9 mouse cellular contexts compared by ENCODE assay signal in genomic region chr7:118827975-118828416, GRCm38 (mm10). TPM values are rescaled to one million over a fixed set of nuclear protein-coding genes. Genes with fewer than 3 reads are reported as not detected.
DNase-seq lines count a peak whose midpoint lies in the region; ATAC-seq and TF ChIP-seq lines count a peak whose summit lies in the region.
"Had no signal": no experiment of that assay in that cellular context is flagged by ENCODE, and none has a peak within 500 bp of the region (broad histone marks: within the 10 kb centered on the region; RNA-seq: fewer than 3 reads in every experiment).

No protein-coding gene starts in this region.

- no peak for TF ChIP-seq CTCF in Patski (IDR thresholded peaks at IDR 0.05)

- no peak overlapping the region for H3K4me2 ChIP-seq in forebrain, embryonic 13.5 days
- no peak overlapping the region for H3K4me2 ChIP-seq in midbrain, embryonic 11.5 days

- H3K27ac ChIP-seq in forebrain, embryonic 13.5 days = no peak overlapping the region
- H3K27ac ChIP-seq in midbrain, embryonic 11.5 days (ENCODE audit: low read depth, low read length) = no peak overlapping the region
- H3K27ac ChIP-seq in limb, embryonic 10.5 days = no peak overlapping the region

- WGBS in forebrain, embryonic 13.5 days = 4% methylated on average over 5 of the region's 5 CpGs
- 38% methylated on average over 5 of the region's 5 CpGs for WGBS in midbrain, embryonic 11.5 days
- WGBS in limb, embryonic 10.5 days = 81% methylated on average over 5 of the region's 5 CpGs

- no peak overlapping the region for H3K9ac ChIP-seq in forebrain, embryonic 13.5 days
- H3K9ac ChIP-seq in midbrain, embryonic 11.5 days (ENCODE audit: low read length) = no peak overlapping the region

- POLR2A ChIA-PET in Patski (lab: Charles Lee) = interaction anchor here (0.7 kb wide), 1 partner anchor 634 kb away, joined by 3 read pairs; no protein-coding TSS in a partner anchor

- ATAC-seq in Patski = peak; percentile 78
- peak; percentile 53; the same call in 1 of the 2 replicates for ATAC-seq in forebrain, embryonic 13.5 days
- ATAC-seq in midbrain, embryonic 11.5 days (ENCODE audit: low FRiP score) = peak; percentile 41
- ATAC-seq in inflammation-experienced regulatory T-cells, adult 6 months = no peak

- H3K36me3 ChIP-seq in forebrain, embryonic 13.5 days (ENCODE audit: poor library complexity, severe bottlenecking) = peaks cover 46% of the 10 kb centered on the region
- no peaks in the 10 kb centered on the region for H3K36me3 ChIP-seq in midbrain, embryonic 11.5 days (ENCODE audit: control insufficient read depth, insufficient read depth, low read length)
- H3K36me3 ChIP-seq in limb, embryonic 10.5 days = peaks cover 31% of the 10 kb centered on the region

- peaks cover 10% of the 10 kb centered on the region; the same call in 1 of the 2 replicates for H3K4me1 ChIP-seq in forebrain, embryonic 13.5 days
- H3K4me1 ChIP-seq in midbrain, embryonic 11.5 days (ENCODE audit: control insufficient read depth, insufficient read depth, low read length) = peaks cover 13% of the 10 kb centered on the region
- peaks cover 6% of the 10 kb centered on the region for H3K4me1 ChIP-seq in limb, embryonic 10.5 days

- no peak overlapping the region for H3K4me3 ChIP-seq in forebrain, embryonic 13.5 days
- no peak overlapping the region for H3K4me3 ChIP-seq in midbrain, embryonic 11.5 days (ENCODE audit: low read depth, low read length)
- no peak overlapping the region for H3K4me3 ChIP-seq in limb, embryonic 10.5 days

- in situ Hi-C loops in Patski (cut with MboI; ENCODE audit: low pct_unique_long_range_greater_than_20kb) = no loop called here

- no peaks in the 10 kb centered on the region for H3K9me3 ChIP-seq in forebrain, embryonic 13.5 days (replicated peaks)
- H3K9me3 ChIP-seq in midbrain, embryonic 11.5 days (ENCODE audit: control insufficient read depth, low read length) = no peaks in the 10 kb centered on the region
- no peaks in the 10 kb centered on the region for H3K9me3 ChIP-seq in limb, embryonic 10.5 days (replicated peaks)

- intact Hi-C loops in left cerebral cortex, postnatal 14 days (cut with DNase I) = no loop called here

- peak; percentile 36 for DNase-seq in layer of hippocampus, adult 11-12 months (ENCODE audit: low spot score)
- DNase-seq in layer of hippocampus, adult 9-10 months (ENCODE audit: low spot score) = no peak
- DNase-seq in Patski (ENCODE audit: low read depth, low spot score) = peak; percentile 48
- no peak for DNase-seq in midbrain, embryonic 11.5 days (ENCODE audit: low spot score, missing footprints)
- no peak for DNase-seq in limb, embryonic 10.5 days (ENCODE audit: low spot score)
- no peak for DNase-seq in left cerebral cortex, postnatal 14 days (ENCODE audit: low spot score in 2 of 2)
- DNase-seq: gastrocnemius, postnatal 14 days had no signal

- no peaks in the 10 kb centered on the region for H3K27me3 ChIP-seq in Patski
- H3K27me3 ChIP-seq in forebrain, embryonic 13.5 days = no peaks in the 10 kb centered on the region
- H3K27me3 ChIP-seq in midbrain, embryonic 11.5 days (ENCODE audit: control insufficient read depth, insufficient read depth, low read length) = no peaks in the 10 kb centered on the region
- no peaks in the 10 kb centered on the region for H3K27me3 ChIP-seq in limb, embryonic 10.5 days (ENCODE audit: low read depth, poor library complexity, severe bottlenecking)

- CTCF ChIA-PET in Patski (lab: Charles Lee) = no interaction called here

RNA-seq across cellular contexts. Expression of gene Iqck, which starts 27.6 kb away (rescaled TPM):
- 4.5 TPM for polyA plus RNA-seq in Patski (2021)
- 3.1 and 3.2 TPM in 2 replicates for polyA plus RNA-seq in forebrain, embryonic 13.5 days (2015; fragmentation: Nextera tagmentation; extraction: Ambion mirVana)
- 3.1 and 3.2 TPM in 2 replicates for polyA plus RNA-seq in midbrain, embryonic 11.5 days (2014; fragmentation: Nextera tagmentation; extraction: Ambion mirVana)
- 1.5 and 1.8 TPM in 2 replicates for polyA plus RNA-seq in limb, embryonic 10.5 days (2016; fragmentation: Nextera tagmentation; extraction: Ambion mirVana)
- total RNA-seq in left cerebral cortex, postnatal 14 days (2021) = 1 to 10 TPM; 3.0 to 3.3 TPM
- polyA plus RNA-seq in inflammation-experienced regulatory T-cells, adult 6 months (2017; shearing (Covaris generic)) = under 1 TPM in 1 of 3 experiments, not detected in 2; 0.55 TPM

RNA-seq across cellular contexts. Expression of gene Knop1, which starts 28.1 kb away (rescaled TPM):
- polyA plus RNA-seq in Patski (2021) = 36.5 TPM
- polyA plus RNA-seq in forebrain, embryonic 13.5 days (2015; fragmentation: Nextera tagmentation; extraction: Ambion mirVana) = 123 and 133 TPM in 2 replicates
- 109 and 118 TPM in 2 replicates for polyA plus RNA-seq in midbrain, embryonic 11.5 days (2014; fragmentation: Nextera tagmentation; extraction: Ambion mirVana)
- polyA plus RNA-seq in limb, embryonic 10.5 days (2016; fragmentation: Nextera tagmentation; extraction: Ambion mirVana) = 124 and 141 TPM in 2 replicates
- 10 to 100 TPM; 36.8 to 39.6 TPM for total RNA-seq in left cerebral cortex, postnatal 14 days (2021)
- 10 to 100 TPM; 24.1 to 35.6 (median 31.8) TPM for polyA plus RNA-seq in inflammation-experienced regulatory T-cells, adult 6 months (2017; shearing (Covaris generic))

Comparison
In these comparisons a context has a peak if more than half of its experiments do, and no peak if none do; other contexts are left out.
1. DNase-seq: peak in layer of hippocampus, adult 11-12 months (single experiment) and Patski (single experiment); none in layer of hippocampus, adult 9-10 months (single experiment), midbrain, embryonic 11.5 days (single experiment), limb, embryonic 10.5 days (single experiment) and left cerebral cortex, postnatal 14 days (0 of 2).